Mouse (Mus musculus) liver, embryonic 12.5 days (tissue): ENCODE data around the gene Arf6. TPM values are rescaled to one million over a fixed set of nuclear protein-coding genes. Genes with fewer than 3 reads are reported as not detected.
A peak's percentile ranks its signal among the peaks of the same experiment; 100 is the strongest.
"Not testable (repeated sequence)": the region's sequence is repeated elsewhere in the genome, so short reads cannot be mapped to it uniquely, and the experiment has no call there.

ENCODE experiments used
- ATAC-seq: fragments of 200-750 bp; cut with Nextera tagmentation; 2 replicates; pipeline ENCODE4 v1.8.0; 2017; ENCODE audit warnings: moderate number of reproducible peaks, mild to moderate bottlenecking, moderate library complexity
- H3K27ac ChIP-seq: fragments of 300-500 bp; sonication (generic); 2 replicates; pipeline ENCODE4 v1.5.1; 2016; ENCODE audit warnings: mild to moderate bottlenecking
- H3K27me3 ChIP-seq: fragments of 300-500 bp; sonication (generic); replicated peaks from 2 replicates; pipeline ENCODE4 v1.6.1; 2016; ENCODE audit warnings: mild to moderate bottlenecking, moderate library complexity
- H3K36me3 ChIP-seq: fragments of 300-500 bp; sonication (generic); 2 replicates; pipeline ENCODE4 v1.6.1; 2016; ENCODE audit warnings: mild to moderate bottlenecking, moderate library complexity
- H3K4me1 ChIP-seq: fragments of 300-500 bp; sonication (generic); 2 replicates; pipeline ENCODE4 v1.6.1; 2016
- H3K4me2 ChIP-seq: fragments of 300-500 bp; sonication (generic); 2 replicates; pipeline ENCODE4 v1.6.1; 2016; ENCODE audit warnings: mild to moderate bottlenecking, moderate library complexity
- H3K4me3 ChIP-seq: fragments of 300-500 bp; sonication (generic); 2 replicates; pipeline ENCODE4 v1.5.1; 2016; ENCODE audit warnings: mild to moderate bottlenecking, moderate library complexity
- H3K9ac ChIP-seq: fragments of 300-500 bp; sonication (generic); 2 replicates; pipeline ENCODE4 v1.6.1; 2016; ENCODE audit warnings: mild to moderate bottlenecking, moderate library complexity
- H3K9me3 ChIP-seq: fragments of 300-500 bp; sonication (generic); replicated peaks from 2 replicates; pipeline ENCODE4 v1.6.1; 2016; ENCODE audit warnings: mild to moderate bottlenecking, moderate library complexity
- WGBS: fragments of 180-500 bp; shearing (Covaris S2); methylation state at CpG from one replicate; pipeline ENCODE4 v1.1.7; 2016; ENCODE audit not compliant: insufficient replicate concordance; 5-methylcytosine and 5-hydroxymethylcytosine counted together
- polyA plus RNA-seq: library from polyadenylated mRNA; unstranded; fragments of >200 nt; fragmentation: Nextera tagmentation; extraction: Ambion mirVana; gene quantifications from 2 replicates; pipeline ENCODE4 v1.2.1, GENCODE M21; 2016

Gene Arf6
- polyA plus RNA-seq, result 81.1 and 83.3 TPM in 2 replicates

GRCm38 (mm10) chr12:69371854-69372671 is at the start of gene Arf6, which contains the start of gene Gm9887:
Gene Arf6 (plus strand): TSS chr12:69372150.
Gene Gm9887 (minus strand): TSS chr12:69372458.
- H3K4me1 ChIP-seq, result peaks cover 30% of the 10 kb centered on the region
- peak within 1 kb of the TSS; percentile 99 for H3K4me3 ChIP-seq
- peak within 1 kb of the TSS; percentile 100 for H3K9ac ChIP-seq
- peaks cover 33% of the 10 kb centered on the region for H3K36me3 ChIP-seq
- WGBS, result under 1% methylated on average over 119 of the region's 121 CpGs
- peak; percentile 85 for ATAC-seq
- H3K27ac ChIP-seq, result peak within 1 kb of the TSS; percentile 99
- no peaks in the 10 kb centered on the region for H3K9me3 ChIP-seq
- no peaks in the 10 kb centered on the region for H3K27me3 ChIP-seq
- peak within 1 kb of the TSS; percentile 92 for H3K4me2 ChIP-seq

- 84% methylated on average over 3 of the region's 3 CpGs for WGBS
- Histone ChIP-seq H3K27me3 (no peaks in the 10 kb centered on the region), H3K4me3 (no peak overlapping the region), H3K27ac (no peak overlapping the region), H3K4me2 (no peak overlapping the region), H3K9me3 (no peaks in the 10 kb centered on the region), H3K4me1 (no peaks in the 10 kb centered on the region), H3K36me3 (peaks cover 88% of the 10 kb centered on the region), H3K9ac (no peak overlapping the region)
- no peak for ATAC-seq
These were observed 40.8 kb upstream of the Arf6 start for GRCm38 (mm10) chr12:69331187-69331586.

- no peak for ATAC-seq
- H3K27me3 ChIP-seq, result no peaks in the 10 kb centered on the region
- no peak overlapping the region for H3K4me3 ChIP-seq
- H3K36me3 ChIP-seq, result peaks cover 88% of the 10 kb centered on the region
- no peak overlapping the region for H3K9ac ChIP-seq
- no peaks in the 10 kb centered on the region for H3K4me1 ChIP-seq
- no peaks in the 10 kb centered on the region for H3K9me3 ChIP-seq
- 53% methylated on average over 1 of the region's 1 CpGs for WGBS
- H3K4me2 ChIP-seq, result no peak overlapping the region
- peak overlapping the region; percentile 10; the same call in 1 of the 2 replicates for H3K27ac ChIP-seq
These were observed 39.8 kb upstream of the Arf6 start for GRCm38 (mm10) chr12:69332147-69332546.

GRCm38 (mm10) chr12:69333547-69333946 is 38.4 kb upstream of the Arf6 start:
- Histone ChIP-seq H3K27ac (no peak overlapping the region), H3K36me3 (peaks cover 87% of the 10 kb centered on the region), H3K9ac (no peak overlapping the region), H3K4me3 (no peak overlapping the region), H3K4me2 (no peak overlapping the region), H3K9me3 (no peaks in the 10 kb centered on the region), H3K4me1 (no peaks in the 10 kb centered on the region), H3K27me3 (no peaks in the 10 kb centered on the region)
- ATAC-seq, result no peak
- 77% methylated on average over 2 of the region's 2 CpGs for WGBS

- no peaks in the 10 kb centered on the region; the same call in 1 of the 2 replicates for H3K4me1 ChIP-seq
- no peak overlapping the region for H3K27ac ChIP-seq
- ATAC-seq, result no peak
- H3K27me3 ChIP-seq, result no peaks in the 10 kb centered on the region
- H3K9ac ChIP-seq, result no peak overlapping the region
- no peak overlapping the region for H3K4me2 ChIP-seq
- no peak overlapping the region for H3K4me3 ChIP-seq
- no peaks in the 10 kb centered on the region for H3K9me3 ChIP-seq
- 71% methylated on average over 2 of the region's 2 CpGs for WGBS
- H3K36me3 ChIP-seq, result peaks cover 85% of the 10 kb centered on the region
These were observed 22.0 kb upstream of the Arf6 start for GRCm38 (mm10) chr12:69349928-69350327.

GRCm38 (mm10) chr12:69351685-69352084 is 20.3 kb upstream of the Arf6 start:
- H3K4me3 ChIP-seq, result no peak overlapping the region
- 76% methylated on average over 1 of the region's 1 CpGs for WGBS
- ATAC-seq, result no peak
- H3K9me3 ChIP-seq, result no peaks in the 10 kb centered on the region
- H3K36me3 ChIP-seq, result peaks cover 78% of the 10 kb centered on the region
- peaks cover 9% of the 10 kb centered on the region for H3K4me1 ChIP-seq
- no peak overlapping the region for H3K4me2 ChIP-seq
- H3K9ac ChIP-seq, result no peak overlapping the region
- no peaks in the 10 kb centered on the region for H3K27me3 ChIP-seq
- H3K27ac ChIP-seq, result no peak overlapping the region

- ATAC-seq, result peak; percentile 48
- 1% methylated on average over 43 of the region's 50 CpGs for WGBS
- Histone ChIP-seq H3K9ac (peak within 1 kb of the TSS; percentile 87), H3K36me3 (peaks cover 33% of the 10 kb centered on the region), H3K27me3 (no peaks in the 10 kb centered on the region), H3K4me1 (peaks cover 14% of the 10 kb centered on the region), H3K4me3 (peak within 1 kb of the TSS; percentile 86), H3K27ac (peak within 1 kb of the TSS; percentile 94), H3K9me3 (no peaks in the 10 kb centered on the region), H3K4me2 (peak within 1 kb of the TSS; percentile 71)
These were observed 15.2 kb upstream of the Arf6 start, which contains the start of gene Nemf for GRCm38 (mm10) chr12:69356546-69357299. Gene Nemf (minus strand): TSS chr12:69357165.

- Histone ChIP-seq H3K4me1 (peaks cover 19% of the 10 kb centered on the region), H3K36me3 (peaks cover 28% of the 10 kb centered on the region), H3K4me3 (peak overlapping the region; percentile 86), H3K4me2 (peak overlapping the region; percentile 71), H3K27ac (peak overlapping the region; percentile 94), H3K27me3 (no peaks in the 10 kb centered on the region), H3K9ac (peak overlapping the region; percentile 87), H3K9me3 (no peaks in the 10 kb centered on the region)
- no peak for ATAC-seq
- WGBS, result 6% methylated on average over 13 of the region's 13 CpGs
These were observed 14.7 kb upstream of the Arf6 start for GRCm38 (mm10) chr12:69357300-69357646.

- 9% methylated on average over 5 of the region's 5 CpGs for WGBS
- Histone ChIP-seq H3K27ac (peak overlapping the region; percentile 62; the same call in 1 of the 2 replicates), H3K9ac (no peak overlapping the region), H3K27me3 (no peaks in the 10 kb centered on the region), H3K4me1 (peaks cover 34% of the 10 kb centered on the region), H3K4me2 (peak overlapping the region; percentile 35), H3K36me3 (no peaks in the 10 kb centered on the region), H3K9me3 (no peaks in the 10 kb centered on the region), H3K4me3 (no peak overlapping the region)
- ATAC-seq, result no peak
These were observed 11.3 kb upstream of the Arf6 start for GRCm38 (mm10) chr12:69360655-69360996.

GRCm38 (mm10) chr12:69360997-69361899 is 10.7 kb upstream of the Arf6 start:
- Histone ChIP-seq H3K4me2 (peak overlapping the region; percentile 87), H3K9ac (peak overlapping the region; percentile 82), H3K4me1 (peaks cover 30% of the 10 kb centered on the region), H3K27ac (peak overlapping the region; percentile 92), H3K4me3 (peak overlapping the region; percentile 62)
- H3K9me3 ChIP-seq, H3K36me3 ChIP-seq, H3K27me3 ChIP-seq: not testable (repeated sequence)
- ATAC-seq, result peak; percentile 91
- WGBS, result under 1% methylated on average over 39 of the region's 50 CpGs

GRCm38 (mm10) chr12:69361919-69362318 is 10.0 kb upstream of the Arf6 start:
- H3K9me3 ChIP-seq, result no peaks in the 10 kb centered on the region
- H3K27me3 ChIP-seq, result no peaks in the 10 kb centered on the region
- WGBS, result 4% methylated on average over 10 of the region's 10 CpGs
- H3K27ac ChIP-seq, result peak overlapping the region; percentile 92
- H3K4me3 ChIP-seq, result peak overlapping the region; percentile 62
- H3K4me2 ChIP-seq, result peak overlapping the region; percentile 87
- peaks cover 35% of the 10 kb centered on the region for H3K4me1 ChIP-seq
- ATAC-seq, result no peak
- H3K9ac ChIP-seq, result peak overlapping the region; percentile 82
- H3K36me3 ChIP-seq, result no peaks in the 10 kb centered on the region
